Mouse (Mus musculus): Measurements from ENCODE around the gene Smg6. TPM values are rescaled to one million over a fixed set of nuclear protein-coding genes. Genes with fewer than 3 reads are reported as not detected.

Smg6 gene
- polyA plus RNA-seq, 1 experiment from 2014 or later: 20.7 TPM

GRCm38 (mm10) chr11:75165441-75166192 lies 240.0 kb downstream of the Smg6 start:
- Histone ChIP-seq H3K27ac (ENCODE audit: low read depth, low read length) (no peak overlapping the region), H3K4me1 (replicated peaks; ENCODE audit: control insufficient read depth, insufficient read depth, low read length) (peaks cover 20% of the 10 kb centered on the region), H3K9me3 (ENCODE audit: control insufficient read depth, low read length) (no peaks in the 10 kb centered on the region), H3K9ac (ENCODE audit: low read depth, low read length) (no peak overlapping the region), H3K36me3 (ENCODE audit: control insufficient read depth, insufficient read depth, low read length) (peaks cover 2% of the 10 kb centered on the region; the same call in 1 of the 2 replicates), H3K27me3 (ENCODE audit: control insufficient read depth, insufficient read depth, low read length) (peaks cover 77% of the 10 kb centered on the region), H3K4me3 (ENCODE audit: low read depth, low read length) (peak overlapping the region; percentile 22), H3K4me2 (replicated peaks; ENCODE audit: low read depth, low read length) (peak overlapping the region; percentile 7; the same call in 1 of the 2 replicates)
- DNase-seq (ENCODE audit: low spot score) (peak; percentile 65), ATAC-seq (ENCODE audit: low FRiP score) (no peak)
- WGBS: 4% methylated on average over 51 of the region's 54 CpGs

GRCm38 (mm10) chr11:75166193-75166842 lies 240.7 kb downstream of the Smg6 start:
- DNase-seq (ENCODE audit: low spot score) (peak; percentile 56), ATAC-seq (ENCODE audit: low FRiP score) (no peak)
- H3K4me1 ChIP-seq (replicated peaks; ENCODE audit: control insufficient read depth, insufficient read depth, low read length): peaks cover 21% of the 10 kb centered on the region
- H3K27me3 ChIP-seq (ENCODE audit: control insufficient read depth, insufficient read depth, low read length): peaks cover 84% of the 10 kb centered on the region
- WGBS: 3% methylated on average over 53 of the region's 55 CpGs
- no peak overlapping the region for H3K27ac ChIP-seq (ENCODE audit: low read depth, low read length)
- H3K9me3 ChIP-seq (ENCODE audit: control insufficient read depth, low read length): no peaks in the 10 kb centered on the region
- peak overlapping the region; percentile 22 for H3K4me3 ChIP-seq (ENCODE audit: low read depth, low read length)
- peak overlapping the region; percentile 34; the same call in 1 of the 2 replicates for H3K9ac ChIP-seq (ENCODE audit: low read depth, low read length)
- H3K36me3 ChIP-seq (ENCODE audit: control insufficient read depth, insufficient read depth, low read length): peaks cover 2% of the 10 kb centered on the region; the same call in 1 of the 2 replicates
- peak overlapping the region; percentile 31 for H3K4me2 ChIP-seq (replicated peaks; ENCODE audit: low read depth, low read length)

GRCm38 (mm10) chr11:75166861-75167642 lies 241.4 kb downstream of the Smg6 start:
- no peak for ATAC-seq (ENCODE audit: low FRiP score)
- DNase-seq (ENCODE audit: low spot score): peak; percentile 59
- WGBS: 1% methylated on average over 68 of the region's 68 CpGs
- Histone ChIP-seq H3K4me3 (ENCODE audit: low read depth, low read length) (peak overlapping the region; percentile 22), H3K9ac (ENCODE audit: low read depth, low read length) (peak overlapping the region; percentile 34; the same call in 1 of the 2 replicates), H3K4me2 (replicated peaks; ENCODE audit: low read depth, low read length) (peak overlapping the region; percentile 31), H3K4me1 (replicated peaks; ENCODE audit: control insufficient read depth, insufficient read depth, low read length) (peaks cover 23% of the 10 kb centered on the region), H3K27ac (ENCODE audit: low read depth, low read length) (no peak overlapping the region), H3K9me3 (ENCODE audit: control insufficient read depth, low read length) (no peaks in the 10 kb centered on the region), H3K36me3 (ENCODE audit: control insufficient read depth, insufficient read depth, low read length) (no peaks in the 10 kb centered on the region), H3K27me3 (ENCODE audit: control insufficient read depth, insufficient read depth, low read length) (peaks cover 91% of the 10 kb centered on the region)

- Histone ChIP-seq H3K27ac (ENCODE audit: low read depth, low read length) (no peak overlapping the region), H3K36me3 (ENCODE audit: control insufficient read depth, insufficient read depth, low read length) (no peaks in the 10 kb centered on the region), H3K27me3 (ENCODE audit: control insufficient read depth, insufficient read depth, low read length) (peaks cover 99% of the 10 kb centered on the region), H3K9me3 (ENCODE audit: control insufficient read depth, low read length) (no peaks in the 10 kb centered on the region), H3K4me2 (replicated peaks; ENCODE audit: low read depth, low read length) (peak overlapping the region; percentile 85), H3K9ac (ENCODE audit: low read depth, low read length) (peak overlapping the region; percentile 47), H3K4me3 (ENCODE audit: low read depth, low read length) (peak overlapping the region; percentile 49), H3K4me1 (replicated peaks; ENCODE audit: control insufficient read depth, insufficient read depth, low read length) (peaks cover 28% of the 10 kb centered on the region)
- DNase-seq (ENCODE audit: low spot score) (peak; percentile 55), ATAC-seq (ENCODE audit: low FRiP score) (no peak)
- 3% methylated on average over 49 of the region's 63 CpGs for WGBS
Measured at GRCm38 (mm10) chr11:75167643-75168589, 242.3 kb downstream of the Smg6 start.

GRCm38 (mm10) chr11:75168590-75169361 lies 243.2 kb downstream of the Smg6 start:
- Histone ChIP-seq H3K27ac (ENCODE audit: low read depth, low read length) (no peak overlapping the region), H3K4me2 (replicated peaks; ENCODE audit: low read depth, low read length) (peak overlapping the region; percentile 85), H3K9ac (ENCODE audit: low read depth, low read length) (peak overlapping the region; percentile 47; the same call in 1 of the 2 replicates), H3K4me3 (ENCODE audit: low read depth, low read length) (peak overlapping the region; percentile 49), H3K27me3 (ENCODE audit: control insufficient read depth, insufficient read depth, low read length) (peaks cover 95% of the 10 kb centered on the region), H3K36me3 (ENCODE audit: control insufficient read depth, insufficient read depth, low read length) (no peaks in the 10 kb centered on the region), H3K9me3 (ENCODE audit: control insufficient read depth, low read length) (no peaks in the 10 kb centered on the region), H3K4me1 (replicated peaks; ENCODE audit: control insufficient read depth, insufficient read depth, low read length) (peaks cover 31% of the 10 kb centered on the region)
- DNase-seq (ENCODE audit: low spot score): peak; percentile 86
- ATAC-seq (ENCODE audit: low FRiP score): no peak
- under 1% methylated on average over 66 of the region's 83 CpGs for WGBS

- Histone ChIP-seq H3K9me3 (ENCODE audit: control insufficient read depth, low read length) (no peaks in the 10 kb centered on the region), H3K4me3 (ENCODE audit: low read depth, low read length) (peak within 1 kb of the TSS; percentile 49), H3K9ac (ENCODE audit: low read depth, low read length) (peak within 1 kb of the TSS; percentile 47; the same call in 1 of the 2 replicates), H3K27me3 (ENCODE audit: control insufficient read depth, insufficient read depth, low read length) (peaks cover 87% of the 10 kb centered on the region), H3K36me3 (ENCODE audit: control insufficient read depth, insufficient read depth, low read length) (no peaks in the 10 kb centered on the region), H3K27ac (ENCODE audit: low read depth, low read length) (no peak within 1 kb of the TSS), H3K4me1 (replicated peaks; ENCODE audit: control insufficient read depth, insufficient read depth, low read length) (peaks cover 35% of the 10 kb centered on the region), H3K4me2 (replicated peaks; ENCODE audit: low read depth, low read length) (peak within 1 kb of the TSS; percentile 85)
- 7% methylated on average over 23 of the region's 23 CpGs for WGBS
- no peak for ATAC-seq (ENCODE audit: low FRiP score)
- DNase-seq (ENCODE audit: low spot score): peak; percentile 30
Measured at GRCm38 (mm10) chr11:75169405-75170080, 243.9 kb downstream of the Smg6 start, which contains the start of gene Hic1. Gene Hic1 (minus strand): TSS chr11:75169519.

GRCm38 (mm10) chr11:75170136-75170751 lies 244.6 kb downstream of the Smg6 start:
- no peaks in the 10 kb centered on the region for H3K9me3 ChIP-seq (ENCODE audit: control insufficient read depth, low read length)
- no peak overlapping the region for H3K27ac ChIP-seq (ENCODE audit: low read depth, low read length)
- no peak overlapping the region for H3K9ac ChIP-seq (ENCODE audit: low read depth, low read length)
- peak; percentile 93 for DNase-seq (ENCODE audit: low spot score)
- peak overlapping the region; percentile 57 for H3K4me2 ChIP-seq (replicated peaks; ENCODE audit: low read depth, low read length)
- peak overlapping the region; percentile 41 for H3K4me3 ChIP-seq (ENCODE audit: low read depth, low read length)
- no peaks in the 10 kb centered on the region for H3K36me3 ChIP-seq (ENCODE audit: control insufficient read depth, insufficient read depth, low read length)
- H3K27me3 ChIP-seq (ENCODE audit: control insufficient read depth, insufficient read depth, low read length): peaks cover 80% of the 10 kb centered on the region
- peak; percentile 48; the same call in 1 of the 2 replicates for ATAC-seq (ENCODE audit: low FRiP score)
- peaks cover 35% of the 10 kb centered on the region for H3K4me1 ChIP-seq (replicated peaks; ENCODE audit: control insufficient read depth, insufficient read depth, low read length)
- WGBS: under 1% methylated on average over 38 of the region's 38 CpGs

All from hindbrain, embryonic 11.5 days (tissue).